Mouse (Mus musculus): ENCODE results near the gene Kcnj14. TPM values are rescaled to one million over a fixed set of nuclear protein-coding genes. Genes with fewer than 3 reads are reported as not detected.

The Kcnj14 gene
- total RNA-seq, 2 experiments from 2014 or later: 1.2 to 1.8 TPM

Other genes with a start within 250 kb of the Kcnj14 start
- gene Fgf21, start 209.3 kb downstream of the Kcnj14 start, total RNA-seq (2021): not detected
- gene Fut1, start 207.5 kb downstream of the Kcnj14 start, total RNA-seq (2021): not detected
- under 1 TPM; 0.17 to 0.26 TPM for gene Izumo1, start 203.0 kb downstream of the Kcnj14 start, total RNA-seq (2021)
- gene Rasip1, start 197.3 kb downstream of the Kcnj14 start, total RNA-seq (2021): 10 to 100 TPM; 21.6 to 26.8 TPM
- 1 to 10 TPM; 2.4 to 2.6 TPM for gene Mamstr, start 184.8 kb downstream of the Kcnj14 start, total RNA-seq (2021)
- under 1 TPM; 0.42 to 0.46 TPM for gene Fut2, start 158.4 kb downstream of the Kcnj14 start, total RNA-seq (2021)
- gene Ntn5, start 140.8 kb downstream of the Kcnj14 start, total RNA-seq (2021): not detected
- under 1 TPM; 0.18 to 0.30 TPM for gene Sec1, start 130.4 kb downstream of the Kcnj14 start, total RNA-seq (2021)
- 1 to 10 TPM; 3.4 to 5.9 TPM for gene Car11, start 124.9 kb downstream of the Kcnj14 start, total RNA-seq (2021)
- gene Dbp, start 119.7 kb downstream of the Kcnj14 start, total RNA-seq (2021): 10 to 100 TPM; 12.1 to 15.0 TPM
- 100 to 1,000 TPM; 574 to 615 TPM for gene Rpl18, start 109.3 kb downstream of the Kcnj14 start, total RNA-seq (2021)
- gene Sphk2, start 106.8 kb downstream of the Kcnj14 start, total RNA-seq (2021): 10 to 100 TPM; 18.4 to 20.2 TPM
- under 1 TPM; 0.30 to 0.62 TPM for gene Fam83e, start 103.6 kb downstream of the Kcnj14 start, total RNA-seq (2021)
- not detected for gene Spaca4, start 99.0 kb downstream of the Kcnj14 start, total RNA-seq (2021)
- gene Lmtk3, start 41.0 kb downstream of the Kcnj14 start, total RNA-seq (2021): not detected
- not detected for gene Sult2b1, start 40.1 kb downstream of the Kcnj14 start, total RNA-seq (2021)
- 10 to 100 TPM; 65.8 to 68.9 TPM for gene Cyth2, start 10.2 kb downstream of the Kcnj14 start, total RNA-seq (2021)
- gene Grwd1, start 6.2 kb upstream of the Kcnj14 start, total RNA-seq (2021): 10 to 100 TPM; 15.0 to 15.2 TPM
- 100 to 1,000 TPM; 105 to 125 TPM for gene Kdelr1, start 48.0 kb upstream of the Kcnj14 start, total RNA-seq (2021)
- gene Grin2d, start 53.6 kb upstream of the Kcnj14 start, total RNA-seq (2021): 1 to 10 TPM; 1.4 to 1.5 TPM
- not detected for gene Syngr4, start 71.9 kb upstream of the Kcnj14 start, total RNA-seq (2021)
- gene Tmem143, start 72.2 kb upstream of the Kcnj14 start, total RNA-seq (2021): 100 to 1,000 TPM; 124 to 125 TPM
- gene Emp3, start 96.6 kb upstream of the Kcnj14 start, total RNA-seq (2021): 10 to 100 TPM; 19.1 to 25.0 TPM
- gene Ccdc114, start 99.3 kb upstream of the Kcnj14 start, total RNA-seq (2021): 1 to 10 TPM in 1 of 2 experiments, under 1 TPM in 1; 0.89 to 1.3 TPM
- not detected for gene Abcc6, start 205.5 kb upstream of the Kcnj14 start, total RNA-seq (2021)
- gene Nomo1, start 208.9 kb upstream of the Kcnj14 start, total RNA-seq (2021): 10 to 100 TPM; 88.0 to 95.9 TPM